Mouse (Mus musculus): ENCODE measurements around the gene Arhgef15.
A peak's percentile ranks its signal among the peaks of the same experiment; 100 is the strongest.
"Not testable (repeated sequence)": the region's sequence is repeated elsewhere in the genome, so short reads cannot be mapped to it uniquely, and the experiment has no call there.

Arhgef15 gene

GRCm38 (mm10) chr11:68965845-68966244 is 8.6 kb upstream of the Arhgef15 start:
- no peak for DNase-seq (ENCODE audit: extremely low read depth, low read depth, low spot score)

- no peak for DNase-seq (ENCODE audit: extremely low read depth, low read depth, low spot score)
These were observed 7.8 kb upstream of the Arhgef15 start for GRCm38 (mm10) chr11:68965050-68965449.

DNA sequence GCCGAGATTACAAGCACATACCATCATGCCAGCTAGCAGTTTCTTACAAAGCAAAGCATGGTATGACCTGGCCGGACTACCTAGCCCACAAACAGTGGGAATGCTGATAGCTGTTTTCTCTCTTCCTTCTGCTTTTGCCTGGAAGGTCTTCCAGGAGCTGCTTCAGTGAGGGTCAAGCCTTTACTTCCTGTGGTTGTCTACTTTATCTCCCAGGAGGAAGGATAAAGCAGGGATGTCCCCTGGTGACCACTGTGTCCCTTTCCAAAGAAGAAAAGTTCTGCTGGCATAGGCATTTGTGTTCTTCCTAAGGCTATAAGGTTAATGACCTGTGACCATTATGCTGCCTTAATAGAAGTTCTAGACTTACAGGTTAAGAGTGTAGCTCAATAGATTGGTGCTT is 6.1 kb upstream of the Arhgef15 start:
- no peak for DNase-seq (ENCODE audit: extremely low read depth, low read depth, low spot score)

GRCm38 (mm10) chr11:68962159-68962558 is 4.9 kb upstream of the Arhgef15 start:
- DNase-seq (ENCODE audit: extremely low read depth, low read depth, low spot score), result not testable (repeated sequence)

DNA sequence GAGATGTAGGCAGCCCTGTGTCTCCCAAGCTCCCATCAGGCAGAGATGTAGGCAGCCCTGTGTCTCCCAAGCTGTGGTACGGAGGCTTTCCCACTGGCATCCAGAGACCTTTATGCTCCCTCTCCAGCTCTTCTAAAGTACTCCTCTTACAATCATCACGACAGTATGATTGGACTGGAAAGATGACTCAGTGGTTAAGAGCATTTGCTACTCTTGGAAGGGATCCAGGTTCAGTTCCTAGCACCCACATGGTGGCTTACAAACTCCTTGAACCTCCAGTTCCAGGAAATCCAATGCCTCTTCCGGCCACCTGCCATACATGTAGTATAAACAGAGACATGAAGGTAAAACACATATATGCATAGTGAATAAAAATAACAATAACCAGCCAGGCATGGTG is 4.3 kb upstream of the Arhgef15 start:
- no peak for DNase-seq (ENCODE audit: extremely low read depth, low read depth, low spot score)

- DNase-seq (ENCODE audit: extremely low read depth, low read depth, low spot score), result no peak
These were observed 691 bp upstream of the Arhgef15 start for GRCm38 (mm10) chr11:68957971-68958370.

- DNase-seq (ENCODE audit: extremely low read depth, low read depth, low spot score), result no peak
These were observed 583 bp downstream of the Arhgef15 start for GRCm38 (mm10) chr11:68956697-68957096.

DNA sequence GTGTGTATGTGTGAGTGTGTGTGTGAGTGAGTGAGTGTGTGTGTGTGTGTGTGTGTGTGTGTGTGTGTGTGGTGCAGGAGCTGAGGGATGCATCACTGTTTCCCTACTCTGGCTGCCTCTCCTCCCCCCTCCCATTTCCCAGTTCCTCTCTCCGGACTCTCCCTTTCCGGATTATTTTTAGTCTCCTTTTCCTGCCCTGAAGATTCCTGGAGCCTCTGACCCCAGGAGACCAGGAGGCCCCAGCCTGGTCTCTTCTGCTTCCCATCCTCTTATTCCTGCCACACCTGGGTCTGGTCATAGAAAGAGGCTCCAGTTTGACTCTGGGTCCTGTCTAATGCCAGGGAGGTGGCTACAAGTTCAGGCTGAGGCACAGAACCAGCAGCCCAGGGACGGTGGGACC is 1.2 kb downstream of the Arhgef15 start:
- no peak for DNase-seq (ENCODE audit: extremely low read depth, low read depth, low spot score)

DNA sequence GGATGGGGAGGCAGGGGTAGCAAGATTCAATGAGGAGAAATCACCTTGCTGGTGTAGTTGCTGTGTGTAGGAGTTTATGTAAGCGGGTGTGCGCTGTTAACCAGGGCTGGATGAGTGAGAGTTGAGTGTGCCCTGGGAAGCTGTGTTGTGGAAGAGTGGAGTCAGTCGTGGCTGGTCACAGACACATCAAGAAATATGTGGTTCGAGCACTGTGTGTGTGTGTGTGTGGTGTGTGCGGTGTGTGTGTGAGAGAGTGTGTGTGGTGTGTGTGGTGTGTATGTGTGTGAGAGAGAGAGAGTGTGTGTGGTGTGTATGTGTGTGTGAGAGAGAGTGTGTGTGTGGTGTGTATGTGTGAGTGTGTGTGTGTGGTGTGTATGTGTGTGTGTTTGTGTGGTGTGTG is 1.8 kb downstream of the Arhgef15 start:
- DNase-seq (ENCODE audit: extremely low read depth, low read depth, low spot score), result no peak

- no peak for DNase-seq (ENCODE audit: extremely low read depth, low read depth, low spot score)
These were observed 2.9 kb downstream of the Arhgef15 start for GRCm38 (mm10) chr11:68954408-68954807.

GRCm38 (mm10) chr11:68953903-68954302 is 3.4 kb downstream of the Arhgef15 start:
- DNase-seq (ENCODE audit: extremely low read depth, low read depth, low spot score), result no peak

- DNase-seq (ENCODE audit: extremely low read depth, low read depth, low spot score), result no peak
These were observed 9.7 kb downstream of the Arhgef15 start for GRCm38 (mm10) chr11:68947542-68947993.

DNA sequence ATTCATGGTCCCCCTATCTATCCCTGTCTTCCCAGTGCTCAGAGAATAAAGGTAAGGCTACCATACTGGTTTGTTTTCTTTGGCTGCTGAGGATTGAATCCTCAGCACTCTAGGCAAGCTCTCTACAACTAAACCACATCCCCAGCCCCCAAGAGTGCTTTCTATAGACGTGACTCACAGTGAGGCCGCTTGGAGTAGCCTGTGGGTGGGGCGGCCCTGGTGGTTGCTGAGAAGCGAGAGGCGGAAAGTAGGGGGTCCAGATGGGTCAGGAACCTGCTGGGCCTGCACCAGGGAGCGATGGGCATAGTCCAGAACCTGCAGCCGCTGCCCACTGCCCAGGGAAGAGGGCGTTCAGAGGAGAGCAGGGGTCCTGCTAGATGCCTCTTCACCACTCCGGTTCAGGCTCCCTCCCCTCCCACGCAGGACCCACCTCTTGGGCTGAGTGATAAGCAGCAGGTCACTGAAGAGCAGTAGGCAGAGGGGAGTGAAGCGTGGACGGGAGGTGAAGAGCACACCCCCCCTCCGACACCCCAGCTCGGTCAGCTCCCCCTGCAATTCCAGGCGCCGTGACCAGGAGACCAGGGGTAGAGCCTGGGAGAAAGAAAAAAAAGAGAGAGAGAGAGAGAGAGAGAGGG is 10.4 kb downstream of the Arhgef15 start:
- DNase-seq (ENCODE audit: extremely low read depth, low read depth, low spot score), result no peak

- no peak for DNase-seq (ENCODE audit: extremely low read depth, low read depth, low spot score)
These were observed 11.3 kb downstream of the Arhgef15 start for GRCm38 (mm10) chr11:68946001-68946400.

DNA sequence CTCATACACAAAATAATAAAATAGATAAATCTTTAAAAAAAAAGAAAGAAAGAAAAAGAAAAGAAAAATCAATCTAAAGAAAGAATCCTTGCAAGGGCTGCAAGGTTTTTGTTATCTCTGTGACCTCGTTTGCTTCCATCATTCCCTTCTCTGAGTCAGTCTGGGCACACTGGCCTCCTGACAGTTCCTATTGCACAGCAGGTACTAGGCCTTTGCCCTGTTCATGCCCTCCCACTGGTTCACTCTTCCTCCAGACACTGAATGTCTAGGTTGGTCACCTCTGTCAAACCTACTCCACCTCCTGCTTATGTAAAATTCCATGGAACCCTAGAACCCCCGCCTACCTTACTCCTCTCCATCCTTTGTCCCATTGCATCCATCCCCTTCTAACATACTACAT is 12.0 kb downstream of the Arhgef15 start:
- DNase-seq (ENCODE audit: extremely low read depth, low read depth, low spot score), result no peak

GRCm38 (mm10) chr11:68942731-68943130 is 14.5 kb downstream of the Arhgef15 start:
- no peak for DNase-seq (ENCODE audit: extremely low read depth, low read depth, low spot score)

DNA sequence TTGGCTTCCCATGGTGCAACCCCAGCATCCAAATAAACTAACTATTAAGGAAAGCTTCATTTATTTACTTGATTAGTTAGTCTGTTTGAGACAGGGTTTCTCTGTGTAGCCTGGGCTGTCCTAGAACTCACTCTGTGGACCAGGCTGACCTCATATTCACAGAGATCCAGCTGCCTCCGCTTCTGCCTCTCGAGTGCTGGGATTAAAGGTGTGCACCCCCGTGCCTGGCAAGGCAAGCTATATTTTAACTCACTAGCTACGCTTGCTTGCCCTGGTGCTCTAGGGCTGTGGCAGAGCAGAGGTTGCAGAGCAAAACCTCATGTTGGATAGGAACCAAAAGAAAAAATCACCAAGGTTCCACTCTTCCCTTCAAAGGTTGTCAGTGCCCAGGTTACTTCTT is 16.8 kb downstream of the Arhgef15 start:
- no peak for DNase-seq (ENCODE audit: extremely low read depth, low read depth, low spot score)

- peak; percentile 51 for DNase-seq (ENCODE audit: extremely low read depth, low read depth, low spot score)
These were observed 17.6 kb downstream of the Arhgef15 start for GRCm38 (mm10) chr11:68939451-68940304.

GRCm38 (mm10) chr11:68936951-68937350 is 20.3 kb downstream of the Arhgef15 start:
- not testable (repeated sequence) for DNase-seq (ENCODE audit: extremely low read depth, low read depth, low spot score)

- no peak for DNase-seq (ENCODE audit: extremely low read depth, low read depth, low spot score)
These were observed 23.3 kb downstream of the Arhgef15 start for GRCm38 (mm10) chr11:68933885-68934507.

GRCm38 (mm10) chr11:68929947-68930346 is 27.3 kb downstream of the Arhgef15 start:
- no peak for DNase-seq (ENCODE audit: extremely low read depth, low read depth, low spot score)

- no peak for DNase-seq (ENCODE audit: extremely low read depth, low read depth, low spot score)
These were observed 30.3 kb downstream of the Arhgef15 start, which contains the start of gene Odf4 for GRCm38 (mm10) chr11:68926981-68927380. TSS of gene Odf4 (minus strand) at chr11:68927081.
